ENCODE assay signal across 8 mouse cellular contexts in the genomic region with DNA sequence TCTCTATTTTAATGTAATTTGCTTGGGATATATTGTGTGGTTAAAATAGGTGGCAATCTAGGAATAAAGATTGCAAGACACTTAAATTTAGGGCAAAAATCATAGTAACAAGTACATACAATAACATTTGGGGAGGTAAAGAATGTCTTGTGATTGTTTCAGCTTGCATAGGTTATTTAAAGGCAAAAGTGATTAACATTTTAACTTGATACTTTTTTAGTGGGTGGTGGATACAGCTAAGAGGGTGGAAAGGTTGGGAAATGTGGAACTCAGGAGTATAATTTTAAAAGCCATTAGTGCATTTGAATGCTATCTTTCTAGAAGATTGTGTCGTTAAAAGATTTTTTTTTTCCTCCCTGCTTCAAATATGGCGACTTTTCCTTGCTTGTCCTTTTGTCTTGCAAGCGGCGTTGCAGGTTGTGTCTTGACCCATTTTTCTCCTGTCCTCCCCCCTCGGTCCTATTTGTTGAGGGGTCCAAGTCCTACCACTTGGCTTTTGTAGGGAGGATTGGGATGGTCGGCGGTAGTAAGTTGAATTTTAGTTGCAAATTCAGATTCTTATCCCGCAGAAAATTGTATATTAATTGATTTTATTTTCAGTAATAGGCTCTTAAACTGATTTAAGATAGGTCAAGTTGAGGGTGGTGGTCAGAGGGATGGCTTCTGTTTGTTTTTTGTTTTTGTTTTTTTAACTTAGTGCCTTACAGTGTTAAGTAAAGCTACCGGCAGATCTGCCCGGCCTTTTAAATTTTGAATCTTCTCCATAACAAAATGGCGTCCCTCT. TPM values are rescaled to one million over a fixed set of nuclear protein-coding genes. Genes with fewer than 3 reads are reported as not detected.
DNase-seq lines count a peak whose midpoint lies in the region; ATAC-seq and TF ChIP-seq lines count a peak whose summit lies in the region.

No protein-coding gene starts in this region.

- H3K4me2 ChIP-seq in forebrain, embryonic 15.5 days (replicated peaks): peak overlapping the region; percentile 82
- H3K4me2 ChIP-seq in intestine, postnatal 0 days (replicated peaks; ENCODE audit: low read depth): peak overlapping the region; percentile 69
- peak overlapping the region; percentile 76 for H3K4me2 ChIP-seq in liver, postnatal 0 days (ENCODE audit: low read depth, low read length)

- H3K36me3 ChIP-seq in forebrain, embryonic 15.5 days: peaks cover 9% of the 10 kb centered on the region
- peaks cover 4% of the 10 kb centered on the region for H3K36me3 ChIP-seq in intestine, postnatal 0 days (ENCODE audit: control insufficient read depth, insufficient read depth)
- H3K36me3 ChIP-seq in liver, postnatal 0 days (replicated peaks; ENCODE audit: insufficient read depth, low read length): peaks cover 26% of the 10 kb centered on the region

- H3K27me3 ChIP-seq in forebrain, embryonic 15.5 days: no peaks in the 10 kb centered on the region
- H3K27me3 ChIP-seq in intestine, postnatal 0 days (replicated peaks; ENCODE audit: control insufficient read depth, insufficient read depth, low read length): no peaks in the 10 kb centered on the region
- H3K27me3 ChIP-seq in liver, postnatal 0 days (ENCODE audit: insufficient read depth, low read length): no peaks in the 10 kb centered on the region

- peak overlapping the region; percentile 77 for H3K4me3 ChIP-seq in forebrain, embryonic 15.5 days
- H3K4me3 ChIP-seq in intestine, postnatal 0 days (ENCODE audit: low read depth, low read length): peak overlapping the region; percentile 86
- peak overlapping the region; percentile 63 for H3K4me3 ChIP-seq in liver, postnatal 0 days (ENCODE audit: low read depth, low read length)

- no peaks in the 10 kb centered on the region for H3K9me3 ChIP-seq in forebrain, embryonic 15.5 days
- no peaks in the 10 kb centered on the region for H3K9me3 ChIP-seq in intestine, postnatal 0 days (ENCODE audit: control insufficient read depth)
- no peaks in the 10 kb centered on the region for H3K9me3 ChIP-seq in liver, postnatal 0 days (ENCODE audit: low read length)

- ATAC-seq in forebrain, embryonic 15.5 days (replicated peaks): no peak
- ATAC-seq in intestine, postnatal 0 days: no peak
- ATAC-seq in liver, postnatal 0 days: no peak
- no peak for ATAC-seq in monocyte, adult 5-6 weeks (replicated peaks; ENCODE audit: insufficient number of reproducible peaks, low FRiP score, low TSS enrichment, poor library complexity, severe bottlenecking)

- intact Hi-C loops in left cerebral cortex, postnatal 4 days (cut with DNase I): no loop called here

- H3K4me1 ChIP-seq in forebrain, embryonic 15.5 days: peaks cover 44% of the 10 kb centered on the region
- H3K4me1 ChIP-seq in intestine, postnatal 0 days (replicated peaks; ENCODE audit: control insufficient read depth, insufficient read depth, low read length): peaks cover 7% of the 10 kb centered on the region; the same call in 1 of the 2 replicates
- peaks cover 39% of the 10 kb centered on the region for H3K4me1 ChIP-seq in liver, postnatal 0 days (ENCODE audit: insufficient read depth)

- DNase-seq in left cerebral cortex, postnatal 4 days: peak; percentile 48
- no peak for DNase-seq in left cerebral cortex, adult 8-10 months (ENCODE audit: low spot score in 2 of 2)
- peak; percentile 77 for DNase-seq in brain, adult 2 months (ENCODE audit: low read depth, low spot score)
- DNase-seq in liver, postnatal 0 days: peak; percentile 54
- peak; percentile 85 for DNase-seq in retina, postnatal 1 day

- TF ChIP-seq CTCF in intestine, postnatal 0 days (IDR thresholded peaks at IDR 0.05; ENCODE audit: low read depth): no peak
- no peak for TF ChIP-seq CTCF in liver, postnatal 0 days (IDR thresholded peaks at IDR 0.05; ENCODE audit: low read depth)

- no peak; the same call in 1 of the 2 replicates for TF ChIP-seq EP300 in liver, postnatal 0 days (IDR thresholded peaks at IDR 0.05; ENCODE audit: low read depth)

- H3K9ac ChIP-seq in forebrain, embryonic 15.5 days (replicated peaks): peak overlapping the region; percentile 92
- H3K9ac ChIP-seq in intestine, postnatal 0 days (ENCODE audit: low read depth, low read length): peak overlapping the region; percentile 93
- H3K9ac ChIP-seq in liver, postnatal 0 days (replicated peaks): peak overlapping the region; percentile 94

- under 1% methylated on average over 11 of the region's 11 CpGs for WGBS in forebrain, embryonic 15.5 days
- WGBS in intestine, postnatal 0 days: under 1% methylated on average over 11 of the region's 11 CpGs
- WGBS in liver, postnatal 0 days (ENCODE audit: insufficient replicate concordance): under 1% methylated on average over 11 of the region's 11 CpGs

- peak overlapping the region; percentile 99 for H3K27ac ChIP-seq in forebrain, embryonic 15.5 days (replicated peaks)
- peak overlapping the region; percentile 95 for H3K27ac ChIP-seq in intestine, postnatal 0 days (ENCODE audit: low read depth, low read length)
- peak overlapping the region; percentile 100 for H3K27ac ChIP-seq in liver, postnatal 0 days (ENCODE audit: low read depth)

RNA-seq across cellular contexts. Expression of a gene that starts 2.2 kb away (rescaled TPM):
- total RNA-seq in left cerebral cortex, postnatal 4 days (2021): 10 to 100 TPM; 75.1 to 76.5 TPM
- 10 to 100 TPM; 61.5 to 70.4 (median 63.2) TPM for total RNA-seq in left cerebral cortex, adult 8-10 months (2022)
- 51.5 and 53.9 TPM in 2 replicates for polyA plus RNA-seq in forebrain, embryonic 15.5 days (2015; fragmentation: Nextera tagmentation; extraction: Ambion mirVana)
- polyA plus RNA-seq in intestine, postnatal 0 days (2015; fragmentation: Nextera tagmentation; extraction: Ambion mirVana): 13.8 and 14.3 TPM in 2 replicates
- polyA plus RNA-seq in liver, postnatal 0 days (2015; fragmentation: Nextera tagmentation; extraction: Ambion mirVana): 10.0 and 15.9 TPM in 2 replicates
- 103 to 230 TPM (median 106 TPM) in 3 replicates for total RNA-seq in monocyte, adult 5-6 weeks (2017)

RNA-seq across cellular contexts. Expression of a gene that starts 2.3 kb away (rescaled TPM):
- total RNA-seq in left cerebral cortex, postnatal 4 days (2021): 10 to 100 TPM; 45.9 to 47.4 TPM
- 10 to 100 TPM; 42.6 to 48.7 (median 47.6) TPM for total RNA-seq in left cerebral cortex, adult 8-10 months (2022)
- polyA plus RNA-seq in forebrain, embryonic 15.5 days (2015; fragmentation: Nextera tagmentation; extraction: Ambion mirVana): 53.1 and 54.1 TPM in 2 replicates
- polyA plus RNA-seq in intestine, postnatal 0 days (2015; fragmentation: Nextera tagmentation; extraction: Ambion mirVana): 81.6 and 85.7 TPM in 2 replicates
- 81.2 and 82.4 TPM in 2 replicates for polyA plus RNA-seq in liver, postnatal 0 days (2015; fragmentation: Nextera tagmentation; extraction: Ambion mirVana)
- 26.6 to 31.6 TPM (median 29.0 TPM) in 3 replicates for total RNA-seq in monocyte, adult 5-6 weeks (2017)

RNA-seq across cellular contexts. Expression of a gene that starts 8.6 kb away (rescaled TPM):
- total RNA-seq in left cerebral cortex, postnatal 4 days (2021): 100 to 1,000 TPM; 285 to 292 TPM
- 10 to 100 TPM; 52.5 to 57.0 (median 53.1) TPM for total RNA-seq in left cerebral cortex, adult 8-10 months (2022)
- 421 and 435 TPM in 2 replicates for polyA plus RNA-seq in forebrain, embryonic 15.5 days (2015; fragmentation: Nextera tagmentation; extraction: Ambion mirVana)
- polyA plus RNA-seq in intestine, postnatal 0 days (2015; fragmentation: Nextera tagmentation; extraction: Ambion mirVana): 11.0 and 11.9 TPM in 2 replicates
- 3.4 and 4.8 TPM in 2 replicates for polyA plus RNA-seq in liver, postnatal 0 days (2015; fragmentation: Nextera tagmentation; extraction: Ambion mirVana)
- total RNA-seq in monocyte, adult 5-6 weeks (2017): 13.9 to 18.7 TPM (median 14.2 TPM) in 3 replicates

RNA-seq across cellular contexts. Expression of a gene that starts 21.2 kb away (rescaled TPM):
- 10 to 100 TPM; 59.8 to 69.2 TPM for total RNA-seq in left cerebral cortex, postnatal 4 days (2021)
- 10 to 100 TPM; 40.3 to 63.3 (median 51.9) TPM for total RNA-seq in left cerebral cortex, adult 8-10 months (2022)
- 37.9 and 41.5 TPM in 2 replicates for polyA plus RNA-seq in forebrain, embryonic 15.5 days (2015; fragmentation: Nextera tagmentation; extraction: Ambion mirVana)
- polyA plus RNA-seq in intestine, postnatal 0 days (2015; fragmentation: Nextera tagmentation; extraction: Ambion mirVana): 31.5 and 32.3 TPM in 2 replicates
- 15.6 and 16.9 TPM in 2 replicates for polyA plus RNA-seq in liver, postnatal 0 days (2015; fragmentation: Nextera tagmentation; extraction: Ambion mirVana)
- total RNA-seq in monocyte, adult 5-6 weeks (2017): 1.8 to 10.4 TPM (median 5.7 TPM) in 3 replicates

RNA-seq across cellular contexts. Expression of a gene that starts 38.8 kb away (rescaled TPM):
- total RNA-seq in left cerebral cortex, postnatal 4 days (2021): 10 to 100 TPM; 37.4 to 38.8 TPM
- total RNA-seq in left cerebral cortex, adult 8-10 months (2022): 10 to 100 TPM; 28.1 to 30.6 (median 29.0) TPM
- 36.3 and 38.0 TPM in 2 replicates for polyA plus RNA-seq in forebrain, embryonic 15.5 days (2015; fragmentation: Nextera tagmentation; extraction: Ambion mirVana)
- polyA plus RNA-seq in intestine, postnatal 0 days (2015; fragmentation: Nextera tagmentation; extraction: Ambion mirVana): 17.2 and 18.1 TPM in 2 replicates
- polyA plus RNA-seq in liver, postnatal 0 days (2015; fragmentation: Nextera tagmentation; extraction: Ambion mirVana): 14.3 and 15.6 TPM in 2 replicates
- 67.7 to 106 TPM (median 105 TPM) in 3 replicates for total RNA-seq in monocyte, adult 5-6 weeks (2017)

Comparison
In these comparisons a context has a peak if more than half of its experiments do, and no peak if none do; other contexts are left out.
1. DNase-seq: peak in left cerebral cortex, postnatal 4 days (single experiment), brain, adult 2 months (single experiment), liver, postnatal 0 days (single experiment) and retina, postnatal 1 day (single experiment); none in left cerebral cortex, adult 8-10 months (0 of 2).
2. RNA of a gene that starts 8.6 kb away (total RNA-seq): 285 to 292 TPM in left cerebral cortex, postnatal 4 days; 52.5 to 57.0 TPM in left cerebral cortex, adult 8-10 months and 13.9 to 18.7 TPM in monocyte, adult 5-6 weeks; every median in the first group is over 4 times any median in the second.
3. Peak in every context shown above with its lines, with median percentiles within 50 percentile points of each other: H3K27ac ChIP-seq, H3K4me2 ChIP-seq, H3K4me3 ChIP-seq and H3K9ac ChIP-seq.